Mouse (Mus musculus): ENCODE data around the gene Cryzl2.

Gene Cryzl2

GRCm38 (mm10) chr1:157433316-157433715 lies 25.1 kb upstream of the Cryzl2 start:
- no peak for DNase-seq (ENCODE audit: low read depth, low spot score)

GRCm38 (mm10) chr1:157434404-157434803 lies 24.0 kb upstream of the Cryzl2 start:
- no peaks in the 10 kb centered on the region for H3K36me3 ChIP-seq (ENCODE audit: control insufficient read depth, insufficient read depth, low read length, poor library complexity, severe bottlenecking)

More at GRCm38 (mm10) chr1:157433316-157433715, 25.1 kb upstream of the Cryzl2 start:
- Histone ChIP-seq H3K36me3 (ENCODE audit: control insufficient read depth, insufficient read depth, low read length, poor library complexity, severe bottlenecking) (no peaks in the 10 kb centered on the region), H3K27me3 (ENCODE audit: control insufficient read depth, insufficient read depth, low read length, poor library complexity, severe bottlenecking) (no peaks in the 10 kb centered on the region)

GRCm38 (mm10) chr1:157435926-157436325 lies 22.5 kb upstream of the Cryzl2 start:
- DNase-seq (ENCODE audit: low read depth, low spot score), result no peak
- no peaks in the 10 kb centered on the region for H3K27me3 ChIP-seq (ENCODE audit: control insufficient read depth, insufficient read depth, low read length, poor library complexity, severe bottlenecking)
- H3K36me3 ChIP-seq (ENCODE audit: control insufficient read depth, insufficient read depth, low read length, poor library complexity, severe bottlenecking), result no peaks in the 10 kb centered on the region

More at GRCm38 (mm10) chr1:157434404-157434803, 24.0 kb upstream of the Cryzl2 start:
- H3K27me3 ChIP-seq (ENCODE audit: control insufficient read depth, insufficient read depth, low read length, poor library complexity, severe bottlenecking), result no peaks in the 10 kb centered on the region
- DNase-seq (ENCODE audit: low read depth, low spot score), result no peak

GRCm38 (mm10) chr1:157438290-157438689 lies 20.1 kb upstream of the Cryzl2 start:
- Histone ChIP-seq H3K36me3 (ENCODE audit: control insufficient read depth, insufficient read depth, low read length, poor library complexity, severe bottlenecking) (no peaks in the 10 kb centered on the region), H3K27me3 (ENCODE audit: control insufficient read depth, insufficient read depth, low read length, poor library complexity, severe bottlenecking) (no peaks in the 10 kb centered on the region)
- no peak for DNase-seq (ENCODE audit: low read depth, low spot score)

GRCm38 (mm10) chr1:157439101-157439500 lies 19.3 kb upstream of the Cryzl2 start:
- Histone ChIP-seq H3K36me3 (ENCODE audit: control insufficient read depth, insufficient read depth, low read length, poor library complexity, severe bottlenecking) (no peaks in the 10 kb centered on the region), H3K27me3 (ENCODE audit: control insufficient read depth, insufficient read depth, low read length, poor library complexity, severe bottlenecking) (no peaks in the 10 kb centered on the region)
- DNase-seq (ENCODE audit: low read depth, low spot score), result no peak

GRCm38 (mm10) chr1:157439973-157440641 lies 18.3 kb upstream of the Cryzl2 start:
- Histone ChIP-seq H3K36me3 (ENCODE audit: control insufficient read depth, insufficient read depth, low read length, poor library complexity, severe bottlenecking) (no peaks in the 10 kb centered on the region), H3K27me3 (ENCODE audit: control insufficient read depth, insufficient read depth, low read length, poor library complexity, severe bottlenecking) (no peaks in the 10 kb centered on the region)
- no peak for DNase-seq (ENCODE audit: low read depth, low spot score)

GRCm38 (mm10) chr1:157443026-157443722 lies 15.2 kb upstream of the Cryzl2 start:
- DNase-seq (ENCODE audit: low read depth, low spot score), result no peak
- Histone ChIP-seq H3K27me3 (ENCODE audit: control insufficient read depth, insufficient read depth, low read length, poor library complexity, severe bottlenecking) (no peaks in the 10 kb centered on the region), H3K36me3 (ENCODE audit: control insufficient read depth, insufficient read depth, low read length, poor library complexity, severe bottlenecking) (no peaks in the 10 kb centered on the region)

GRCm38 (mm10) chr1:157443723-157444561 lies 14.4 kb upstream of the Cryzl2 start:
- no peak for DNase-seq (ENCODE audit: low read depth, low spot score)
- no peaks in the 10 kb centered on the region for H3K27me3 ChIP-seq (ENCODE audit: control insufficient read depth, insufficient read depth, low read length, poor library complexity, severe bottlenecking)
- no peaks in the 10 kb centered on the region for H3K36me3 ChIP-seq (ENCODE audit: control insufficient read depth, insufficient read depth, low read length, poor library complexity, severe bottlenecking)

GRCm38 (mm10) chr1:157444632-157445300 lies 13.6 kb upstream of the Cryzl2 start:
- no peak for DNase-seq (ENCODE audit: low read depth, low spot score)
- Histone ChIP-seq H3K27me3 (ENCODE audit: control insufficient read depth, insufficient read depth, low read length, poor library complexity, severe bottlenecking) (no peaks in the 10 kb centered on the region), H3K36me3 (ENCODE audit: control insufficient read depth, insufficient read depth, low read length, poor library complexity, severe bottlenecking) (no peaks in the 10 kb centered on the region)

- DNase-seq (ENCODE audit: low read depth, low spot score), result peak; percentile 14
- Histone ChIP-seq H3K27me3 (ENCODE audit: control insufficient read depth, insufficient read depth, low read length, poor library complexity, severe bottlenecking) (no peaks in the 10 kb centered on the region), H3K36me3 (ENCODE audit: control insufficient read depth, insufficient read depth, low read length, poor library complexity, severe bottlenecking) (no peaks in the 10 kb centered on the region)
These were observed 12.9 kb upstream of the Cryzl2 start for GRCm38 (mm10) chr1:157445398-157445910.

GRCm38 (mm10) chr1:157446325-157446724 lies 12.1 kb upstream of the Cryzl2 start:
- peak; percentile 28 for DNase-seq (ENCODE audit: low read depth, low spot score)
- no peaks in the 10 kb centered on the region for H3K27me3 ChIP-seq (ENCODE audit: control insufficient read depth, insufficient read depth, low read length, poor library complexity, severe bottlenecking)

GRCm38 (mm10) chr1:157447142-157447541 lies 11.2 kb upstream of the Cryzl2 start:
- Histone ChIP-seq H3K36me3 (ENCODE audit: control insufficient read depth, insufficient read depth, low read length, poor library complexity, severe bottlenecking) (no peaks in the 10 kb centered on the region), H3K27me3 (ENCODE audit: control insufficient read depth, insufficient read depth, low read length, poor library complexity, severe bottlenecking) (no peaks in the 10 kb centered on the region)
- DNase-seq (ENCODE audit: low read depth, low spot score), result no peak

More at GRCm38 (mm10) chr1:157446325-157446724, 12.1 kb upstream of the Cryzl2 start:
- H3K36me3 ChIP-seq (ENCODE audit: control insufficient read depth, insufficient read depth, low read length, poor library complexity, severe bottlenecking), result no peaks in the 10 kb centered on the region

- H3K36me3 ChIP-seq (ENCODE audit: control insufficient read depth, insufficient read depth, low read length, poor library complexity, severe bottlenecking), result no peaks in the 10 kb centered on the region
- DNase-seq (ENCODE audit: low read depth, low spot score), result no peak
- no peaks in the 10 kb centered on the region for H3K27me3 ChIP-seq (ENCODE audit: control insufficient read depth, insufficient read depth, low read length, poor library complexity, severe bottlenecking)
These were observed 10.1 kb upstream of the Cryzl2 start for GRCm38 (mm10) chr1:157448164-157448804.

GRCm38 (mm10) chr1:157448805-157449188 lies 9.6 kb upstream of the Cryzl2 start:
- DNase-seq (ENCODE audit: low read depth, low spot score), result no peak

More at GRCm38 (mm10) chr1:157448805-157449188, 9.6 kb upstream of the Cryzl2 start:
- Histone ChIP-seq H3K36me3 (ENCODE audit: control insufficient read depth, insufficient read depth, low read length, poor library complexity, severe bottlenecking) (no peaks in the 10 kb centered on the region), H3K27me3 (ENCODE audit: control insufficient read depth, insufficient read depth, low read length, poor library complexity, severe bottlenecking) (no peaks in the 10 kb centered on the region)
